Mouse (Mus musculus) hindbrain, embryonic 15.5 days (tissue): ENCODE measurements around the gene Fzr1. TPM values are rescaled to one million over a fixed set of nuclear protein-coding genes. Genes with fewer than 3 reads are reported as not detected.

Experiments used
- ATAC-seq: fragments of 200-750 bp; cut with Nextera tagmentation; 2 replicates; pipeline ENCODE4 v1.8.0; 2017; ENCODE audit warnings: low read depth, moderate number of reproducible peaks, moderate TSS enrichment; ENCODE audit not compliant: low FRiP score
- H3K27ac ChIP-seq: fragments of 300-500 bp; sonication (generic); replicated peaks from 2 replicates; pipeline ENCODE4 v1.5.1; 2015; ENCODE audit warnings: mild to moderate bottlenecking, inconsistent platforms
- H3K27me3 ChIP-seq: fragments of 300-500 bp; sonication (generic); 2 replicates; pipeline ENCODE4 v1.6.1; 2015; ENCODE audit warnings: control low read depth, inconsistent platforms
- H3K36me3 ChIP-seq: fragments of 300-500 bp; sonication (generic); 2 replicates; pipeline ENCODE4 v1.6.1; 2015; ENCODE audit warnings: control low read depth, inconsistent platforms
- H3K4me1 ChIP-seq: fragments of 300-500 bp; sonication (generic); replicated peaks from 2 replicates; pipeline ENCODE4 v1.6.1; 2015; ENCODE audit warnings: control low read depth, inconsistent platforms
- H3K4me2 ChIP-seq: fragments of 300-500 bp; sonication (generic); 2 replicates; pipeline ENCODE4 v1.6.1; 2015; ENCODE audit warnings: moderate library complexity, mild to moderate bottlenecking, inconsistent platforms
- H3K4me3 ChIP-seq: fragments of 300-500 bp; sonication (generic); 2 replicates; pipeline ENCODE4 v1.5.1; 2015; ENCODE audit warnings: mild to moderate bottlenecking, inconsistent platforms
- H3K9ac ChIP-seq: fragments of 300-500 bp; sonication (generic); 2 replicates; pipeline ENCODE4 v1.6.1; 2015; ENCODE audit warnings: inconsistent platforms
- H3K9me3 ChIP-seq: fragments of 300-500 bp; sonication (generic); 2 replicates; pipeline ENCODE4 v1.6.1; 2016; ENCODE audit warnings: control low read depth, inconsistent platforms
- WGBS: fragments of 180-500 bp; shearing (Covaris S2); methylation state at CpG from one replicate; pipeline ENCODE4 v1.1.7; 2015; 5-methylcytosine and 5-hydroxymethylcytosine counted together
- microRNA-seq: library from miRNA; unstranded; fragments of <30 nt; microRNA quantifications from one replicate; pipeline ENCODE4, GENCODE M21; 2016
- polyA plus RNA-seq: library from polyadenylated mRNA; unstranded; fragments of >200 nt; fragmentation: Nextera tagmentation; extraction: Ambion mirVana; gene quantifications from 2 replicates; pipeline ENCODE4 v1.2.1, GENCODE M21; 2015

Fzr1 gene
- polyA plus RNA-seq, 1 experiment from 2014 or later = 152 TPM

DNA sequence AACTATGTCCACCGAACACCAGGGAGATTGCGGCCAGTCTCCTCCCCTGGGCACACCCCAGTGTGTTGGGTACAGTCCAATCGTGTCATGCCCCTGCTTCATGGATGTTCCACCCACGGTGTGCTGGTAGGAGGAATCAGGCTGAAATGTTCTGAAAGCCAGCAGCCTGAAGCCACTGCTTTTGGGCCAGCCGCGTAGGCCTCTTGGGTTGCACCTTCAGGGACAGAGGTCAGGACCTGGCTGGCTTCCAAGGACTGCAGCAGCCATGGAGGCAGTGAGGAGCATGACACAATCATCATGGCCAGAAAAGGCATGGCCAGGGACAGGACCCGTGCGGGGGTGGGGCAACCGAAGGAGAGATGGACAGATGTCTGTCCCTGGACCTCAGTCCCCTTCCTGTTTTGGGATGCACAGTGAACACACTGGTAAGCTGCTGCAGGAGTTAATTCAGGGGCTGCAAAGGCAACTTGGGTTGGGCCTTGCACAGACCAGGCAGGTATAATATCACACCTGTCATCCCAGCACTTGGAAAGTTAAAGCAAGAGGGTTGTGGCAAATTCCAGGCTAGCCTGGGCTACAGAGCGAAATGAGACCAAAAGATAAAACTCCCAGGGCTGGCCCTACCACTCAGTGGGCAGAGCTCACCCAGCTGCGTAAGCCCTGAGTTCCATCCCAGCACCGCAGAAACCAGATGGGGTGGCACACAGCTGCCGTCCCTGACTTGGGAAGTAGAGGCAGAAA, 59.6 kb downstream of the Fzr1 start:
- H3K9me3 ChIP-seq = no peaks in the 10 kb centered on the region
- 92% methylated on average over 13 of the region's 13 CpGs for WGBS
- H3K4me3 ChIP-seq = no peak overlapping the region
- no peaks in the 10 kb centered on the region for H3K27me3 ChIP-seq
- H3K36me3 ChIP-seq = peaks cover 48% of the 10 kb centered on the region
- H3K27ac ChIP-seq = 0 out of 2 replicates have a peak overlapping the region, but pooled peaks have one; percentile 93
- ATAC-seq = no peak
- H3K4me2 ChIP-seq = no peak overlapping the region
- H3K4me1 ChIP-seq = peaks cover 25% of the 10 kb centered on the region
- no peak overlapping the region for H3K9ac ChIP-seq

DNA sequence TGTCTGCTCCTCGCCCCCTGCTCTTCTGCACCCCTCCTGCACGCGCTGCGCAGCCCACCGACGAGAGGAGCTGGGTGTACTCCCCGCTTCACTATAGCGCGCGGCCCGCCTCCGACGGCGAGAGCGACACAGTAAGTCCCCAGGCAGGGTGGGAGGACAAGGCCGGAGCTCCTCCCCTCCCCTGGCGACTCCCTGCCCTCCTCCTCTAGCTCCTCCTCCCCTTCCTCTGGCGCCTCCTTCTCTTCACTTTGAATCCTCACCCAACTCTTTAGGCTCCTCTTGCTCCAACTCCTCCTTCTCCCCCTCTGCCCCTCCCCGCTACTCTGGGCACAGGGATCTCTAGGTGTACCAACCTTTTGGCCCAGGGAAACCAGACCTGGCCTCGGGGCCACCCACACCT, 61.0 kb downstream of the Fzr1 start:
- ATAC-seq = no peak
- H3K27ac ChIP-seq = no peak overlapping the region
- H3K4me1 ChIP-seq = peaks cover 22% of the 10 kb centered on the region
- H3K4me2 ChIP-seq = peak overlapping the region; percentile 12; the same call in 1 of the 2 replicates
- no peaks in the 10 kb centered on the region for H3K9me3 ChIP-seq
- H3K9ac ChIP-seq = no peak overlapping the region
- peaks cover 48% of the 10 kb centered on the region for H3K36me3 ChIP-seq
- 19% methylated on average over 20 of the region's 20 CpGs for whole genome bisulfite sequencing
- H3K27me3 ChIP-seq = no peaks in the 10 kb centered on the region
- H3K4me3 ChIP-seq = 0 out of 2 replicates have a peak overlapping the region, but pooled peaks have one; percentile 9

DNA sequence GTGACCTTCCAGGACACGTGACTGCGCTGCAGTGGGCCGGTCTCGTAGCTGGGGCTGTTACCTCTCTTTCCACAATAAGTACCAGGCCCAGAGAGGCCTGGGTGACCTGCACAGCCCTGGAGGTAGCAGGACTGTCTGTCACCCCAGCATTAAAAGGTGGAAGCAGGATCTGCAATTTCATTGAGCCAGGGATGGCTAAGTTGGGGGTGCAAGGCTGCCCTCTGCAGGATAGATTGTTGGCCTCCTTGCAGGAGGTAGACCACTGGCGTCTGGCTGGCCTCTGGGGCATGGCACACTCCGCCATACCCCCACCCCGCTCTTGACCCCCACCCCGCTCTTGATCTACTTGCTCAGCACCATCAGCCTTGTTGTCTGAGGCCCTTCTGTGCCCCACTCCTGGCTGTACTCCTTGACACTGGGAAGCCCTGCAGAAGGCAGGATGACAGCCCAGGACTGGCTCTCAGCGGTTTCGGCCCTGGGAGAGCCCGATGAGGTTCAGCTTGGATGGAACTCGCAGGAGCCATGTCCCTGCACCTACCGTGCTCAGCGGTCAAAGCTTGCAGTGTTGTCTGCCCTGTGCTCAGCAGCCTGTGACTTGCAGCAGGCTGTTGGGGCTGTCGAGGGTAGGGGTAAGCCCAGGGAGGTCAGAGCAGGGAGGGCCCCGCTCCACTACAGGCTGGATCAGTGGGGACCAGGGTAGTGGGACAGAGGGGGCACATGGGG, 61.8 kb downstream of the Fzr1 start:
- Histone ChIP-seq H3K9ac (no peak overlapping the region), H3K4me1 (peaks cover 14% of the 10 kb centered on the region), H3K9me3 (no peaks in the 10 kb centered on the region), H3K27ac (no peak overlapping the region), H3K4me3 (0 out of 2 replicates have a peak overlapping the region, but pooled peaks have one; percentile 9), H3K4me2 (no peak overlapping the region), H3K27me3 (no peaks in the 10 kb centered on the region), H3K36me3 (peaks cover 56% of the 10 kb centered on the region)
- no peak for ATAC-seq
- 43% methylated on average over 16 of the region's 16 CpGs for WGBS

Small RNA genes within 50 kb of the gene (microRNA-seq; reads per million reads assigned to microRNA genes)
- gene Mir1191b = 1.1 reads per million
- not detected for gene Mir6913

Other genes starting within 250 kb of the Fzr1 start
- 15.3 and 16.2 TPM in 2 replicates for gene Zbtb7a, start 243.3 kb downstream of the Fzr1 start, polyA plus RNA-seq
- gene Pias4, start 210.6 kb downstream of the Fzr1 start, polyA plus RNA-seq = 52.2 and 61.2 TPM in 2 replicates
- gene Eef2, start 201.9 kb downstream of the Fzr1 start, polyA plus RNA-seq = 532 and 536 TPM in 2 replicates
- 69.7 and 70.1 TPM in 2 replicates for gene Dapk3, start 195.5 kb downstream of the Fzr1 start, polyA plus RNA-seq
- 0.13 and 0.31 TPM in 2 replicates for gene 4930442H23Rik, start 194.7 kb downstream of the Fzr1 start, polyA plus RNA-seq
- gene Nmrk2, start 176.5 kb downstream of the Fzr1 start, polyA plus RNA-seq = 0.10 TPM in 1 of 2 replicates, not detected in the other
- gene Atcay, start 147.7 kb downstream of the Fzr1 start, polyA plus RNA-seq = 80.6 and 85.5 TPM in 2 replicates
- gene Zfr2, start 145.4 kb downstream of the Fzr1 start, polyA plus RNA-seq = 30.3 and 34.0 TPM in 2 replicates
- gene Matk, start 125.6 kb downstream of the Fzr1 start, polyA plus RNA-seq = 43.8 and 49.7 TPM in 2 replicates
- gene Mrpl54, start 111.6 kb downstream of the Fzr1 start, polyA plus RNA-seq = 121 and 144 TPM in 2 replicates
- 38.3 and 38.6 TPM in 2 replicates for gene Apba3, start 111.6 kb downstream of the Fzr1 start, polyA plus RNA-seq
- gene Tjp3, start 86.9 kb downstream of the Fzr1 start, polyA plus RNA-seq = 5.9 and 6.2 TPM in 2 replicates
- 130 and 151 TPM in 2 replicates for gene Pip5k1c, start 85.6 kb downstream of the Fzr1 start, polyA plus RNA-seq
- 33.8 and 35.1 TPM in 2 replicates for gene Cactin, start 57.4 kb downstream of the Fzr1 start, polyA plus RNA-seq
- gene Tbxa2r, start 49.8 kb downstream of the Fzr1 start, polyA plus RNA-seq = 4.7 and 5.2 TPM in 2 replicates
- gene Gipc3, start 35.2 kb downstream of the Fzr1 start, polyA plus RNA-seq = not detected in 2 replicates
- gene Hmg20b, start 28.0 kb downstream of the Fzr1 start, polyA plus RNA-seq = 39.0 and 39.9 TPM in 2 replicates
- 21.0 and 21.1 TPM in 2 replicates for gene Mfsd12, start 21.0 kb downstream of the Fzr1 start, polyA plus RNA-seq
- gene 4930404N11Rik, start 12.7 kb downstream of the Fzr1 start, polyA plus RNA-seq = 1.1 TPM in 2 replicates
- 92.2 and 94.0 TPM in 2 replicates for gene Dohh, start 5.9 kb upstream of the Fzr1 start, polyA plus RNA-seq
- 6.2 and 6.6 TPM in 2 replicates for gene Gm48551, start 6.0 kb upstream of the Fzr1 start, polyA plus RNA-seq
- 2.1 and 2.7 TPM in 2 replicates for gene Gm48552, start 10.5 kb upstream of the Fzr1 start, polyA plus RNA-seq
- 1.4 and 1.8 TPM in 2 replicates for gene Smim24, start 14.5 kb upstream of the Fzr1 start, polyA plus RNA-seq
- 26.6 and 28.0 TPM in 2 replicates for gene Nfic, start 77.1 kb upstream of the Fzr1 start, polyA plus RNA-seq
- gene Celf5, start 104.2 kb upstream of the Fzr1 start, polyA plus RNA-seq = 70.0 and 77.6 TPM in 2 replicates
- 66.5 and 72.7 TPM in 2 replicates for gene Ncln, start 117.9 kb upstream of the Fzr1 start, polyA plus RNA-seq
- gene S1pr4, start 121.6 kb upstream of the Fzr1 start, polyA plus RNA-seq = 0.83 and 0.86 TPM in 2 replicates
- gene Gna15, start 145.7 kb upstream of the Fzr1 start, polyA plus RNA-seq = 1.1 and 1.2 TPM in 2 replicates
- gene Gna11, start 166.7 kb upstream of the Fzr1 start, polyA plus RNA-seq = 94.3 and 109 TPM in 2 replicates
- gene Aes, start 181.0 kb upstream of the Fzr1 start, polyA plus RNA-seq = 820 and 884 TPM in 2 replicates
- 46.6 and 46.9 TPM in 2 replicates for gene Tle2, start 196.0 kb upstream of the Fzr1 start, polyA plus RNA-seq
- 8.7 and 9.8 TPM in 2 replicates for gene Tle6, start 222.6 kb upstream of the Fzr1 start, polyA plus RNA-seq
- gene BC025920, start 227.8 kb upstream of the Fzr1 start, polyA plus RNA-seq = 1.7 and 2.1 TPM in 2 replicates
- 49.0 and 49.1 TPM in 2 replicates for gene Sirt6, start 249.3 kb upstream of the Fzr1 start, polyA plus RNA-seq